ENCODE assay signal across 8 mouse cellular contexts in the genomic region with DNA sequence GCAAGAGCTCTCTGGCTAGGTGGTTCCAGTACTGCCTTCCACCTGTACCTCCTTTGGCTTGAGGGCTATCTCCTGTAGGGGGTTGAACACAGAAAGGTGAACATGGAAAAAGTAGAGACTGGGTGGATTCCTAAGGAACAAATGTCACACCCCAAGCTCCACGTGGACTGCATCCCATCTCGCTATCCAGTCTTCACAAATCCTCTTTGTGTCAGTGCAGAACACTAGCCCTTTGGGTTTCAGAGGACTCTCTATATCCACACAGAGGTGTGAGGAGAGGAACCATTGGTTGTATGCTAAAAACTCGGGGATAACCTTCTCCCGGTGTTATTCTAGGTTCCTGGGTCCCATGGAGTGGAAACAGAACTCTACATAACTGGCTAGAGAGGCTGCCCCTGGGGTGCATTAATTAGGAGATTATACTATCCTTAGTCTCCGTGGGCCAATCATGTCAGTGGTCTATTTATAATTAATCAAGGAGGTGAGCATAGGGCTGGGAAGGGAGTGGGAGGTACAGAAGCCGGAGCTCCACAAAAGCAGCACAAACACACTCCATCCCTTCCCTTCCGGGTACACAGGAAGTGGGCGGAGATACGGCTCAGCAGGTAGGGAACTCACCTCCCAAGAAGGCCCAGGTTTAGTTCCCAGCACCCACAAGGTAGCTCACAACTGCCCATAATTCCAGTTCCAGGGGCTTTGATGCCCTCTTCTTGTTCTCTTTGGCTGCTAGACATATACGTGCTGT. TPM values are rescaled to one million over a fixed set of nuclear protein-coding genes. Genes with fewer than 3 reads are reported as not detected.
DNase-seq lines count a peak whose midpoint lies in the region; ATAC-seq and TF ChIP-seq lines count a peak whose summit lies in the region.

No protein-coding gene starts in this region.

- peak overlapping the region; percentile 51 for H3K4me2 ChIP-seq in limb, embryonic 15.5 days
- peak overlapping the region; percentile 53 for H3K4me2 ChIP-seq in stomach, postnatal 0 days (replicated peaks; ENCODE audit: low read depth)

- H3K9ac ChIP-seq in limb, embryonic 15.5 days = no peak overlapping the region
- H3K9ac ChIP-seq in stomach, postnatal 0 days (ENCODE audit: low read length) = 0 out of 2 replicates have a peak overlapping the region, but pooled peaks have one; percentile 45

- H3K4me3 ChIP-seq in cerebellum, adult 2 months (replicated peaks; ENCODE audit: insufficient read depth, low read depth, low read length) = no peak overlapping the region
- no peak overlapping the region for H3K4me3 ChIP-seq in limb, embryonic 15.5 days
- no peak overlapping the region for H3K4me3 ChIP-seq in stomach, postnatal 0 days (ENCODE audit: low read depth, low read length)

- DNase-seq in cerebellum, adult 2 months = no peak
- no peak for DNase-seq in cerebellum, adult 11 months
- peak; percentile 16 for DNase-seq in retina, postnatal 1 day
- DNase-seq in retina, embryonic 14.5 days (ENCODE audit: low spot score) = no peak
- DNase-seq in stomach, postnatal 0 days (ENCODE audit: low spot score) = no peak
- DNase-seq in spleen, adult 18-20 months = no peak
- DNase-seq in urinary bladder, postnatal 10 days (ENCODE audit: low spot score) = no peak

- no peak for TF ChIP-seq POLR2A in cerebellum, adult 2 months (IDR thresholded peaks at IDR 0.05; ENCODE audit: borderline replicate concordance, insufficient read depth, low read length)

- ATAC-seq in limb, embryonic 15.5 days (ENCODE audit: insufficient number of reproducible peaks, low FRiP score, low TSS enrichment, low read depth) = no peak
- ATAC-seq in stomach, postnatal 0 days (ENCODE audit: low FRiP score, low TSS enrichment) = no peak; the same call in 1 of the 2 replicates

- 54% methylated on average over 10 of the region's 10 CpGs for WGBS in cerebellum, adult 2 months
- WGBS in limb, embryonic 15.5 days = 55% methylated on average over 10 of the region's 10 CpGs
- WGBS in stomach, postnatal 0 days = 48% methylated on average over 10 of the region's 10 CpGs

- no peak for TF ChIP-seq EP300 in stomach, postnatal 0 days (optimal IDR thresholded peaks at IDR 0.05)

- H3K4me1 ChIP-seq in cerebellum, adult 2 months (ENCODE audit: control insufficient read depth, insufficient read depth, low read length) = peaks cover 13% of the 10 kb centered on the region
- H3K4me1 ChIP-seq in limb, embryonic 15.5 days = peaks cover 33% of the 10 kb centered on the region
- H3K4me1 ChIP-seq in stomach, postnatal 0 days (replicated peaks; ENCODE audit: control insufficient read depth, insufficient read depth) = peaks cover 2% of the 10 kb centered on the region; the same call in 1 of the 2 replicates

- peak overlapping the region; percentile 80 for H3K27ac ChIP-seq in cerebellum, adult 2 months (ENCODE audit: insufficient read depth, low read length)
- peak overlapping the region; percentile 95 for H3K27ac ChIP-seq in limb, embryonic 15.5 days
- peak overlapping the region; percentile 92 for H3K27ac ChIP-seq in stomach, postnatal 0 days (replicated peaks)

- no peak for TF ChIP-seq CTCF in cerebellum, adult 2 months (IDR thresholded peaks at IDR 0.05; ENCODE audit: borderline replicate concordance, insufficient read depth, low read depth, low read length)
- no peak for TF ChIP-seq CTCF in stomach, postnatal 0 days (IDR thresholded peaks at IDR 0.05; ENCODE audit: low read depth)

- H3K27me3 ChIP-seq in cerebellum, adult 2 months (ENCODE audit: control insufficient read depth, insufficient read depth, low read length) = no peaks in the 10 kb centered on the region
- H3K27me3 ChIP-seq in limb, embryonic 15.5 days = no peaks in the 10 kb centered on the region
- no peaks in the 10 kb centered on the region for H3K27me3 ChIP-seq in stomach, postnatal 0 days (ENCODE audit: control insufficient read depth, insufficient read depth, low read length)

- H3K36me3 ChIP-seq in limb, embryonic 15.5 days = no peaks in the 10 kb centered on the region
- H3K36me3 ChIP-seq in stomach, postnatal 0 days (ENCODE audit: control insufficient read depth, insufficient read depth, low read length) = no peaks in the 10 kb centered on the region

- no peaks in the 10 kb centered on the region for H3K9me3 ChIP-seq in limb, embryonic 15.5 days
- no peaks in the 10 kb centered on the region for H3K9me3 ChIP-seq in stomach, postnatal 0 days (ENCODE audit: control insufficient read depth, low read length)

RNA-seq across cellular contexts. Expression of gene Chd4, which starts 5.3 kb away (rescaled TPM):
- 110 and 112 TPM in 2 replicates for polyA plus RNA-seq in cerebellum, adult 2 months (2012; rRNA removed)
- 66.7 TPM in 2 replicates for polyA plus RNA-seq in limb, embryonic 15.5 days (2015; fragmentation: Nextera tagmentation; extraction: Ambion mirVana)
- polyA plus RNA-seq in stomach, postnatal 0 days (2015; fragmentation: Nextera tagmentation; extraction: Ambion mirVana) = 28.1 and 36.6 TPM in 2 replicates

RNA-seq across cellular contexts. Expression of gene Lpar5, which starts 22.8 kb away (rescaled TPM):
- polyA plus RNA-seq in cerebellum, adult 2 months (2012; rRNA removed) = 0.57 and 0.84 TPM in 2 replicates
- polyA plus RNA-seq in limb, embryonic 15.5 days (2015; fragmentation: Nextera tagmentation; extraction: Ambion mirVana) = 6.5 and 6.6 TPM in 2 replicates
- polyA plus RNA-seq in stomach, postnatal 0 days (2015; fragmentation: Nextera tagmentation; extraction: Ambion mirVana) = 6.4 and 7.0 TPM in 2 replicates

RNA-seq across cellular contexts. Expression of gene Acrbp, which starts 41.0 kb away (rescaled TPM):
- 23.7 and 24.8 TPM in 2 replicates for polyA plus RNA-seq in cerebellum, adult 2 months (2012; rRNA removed)
- polyA plus RNA-seq in limb, embryonic 15.5 days (2015; fragmentation: Nextera tagmentation; extraction: Ambion mirVana) = 9.9 and 12.4 TPM in 2 replicates
- polyA plus RNA-seq in stomach, postnatal 0 days (2015; fragmentation: Nextera tagmentation; extraction: Ambion mirVana) = 2.5 and 2.6 TPM in 2 replicates

RNA-seq across cellular contexts. Expression of gene Nop2, which starts 41.2 kb away (rescaled TPM):
- 24.5 and 24.9 TPM in 2 replicates for polyA plus RNA-seq in cerebellum, adult 2 months (2012; rRNA removed)
- 54.4 and 58.0 TPM in 2 replicates for polyA plus RNA-seq in limb, embryonic 15.5 days (2015; fragmentation: Nextera tagmentation; extraction: Ambion mirVana)
- polyA plus RNA-seq in stomach, postnatal 0 days (2015; fragmentation: Nextera tagmentation; extraction: Ambion mirVana) = 25.0 and 26.6 TPM in 2 replicates

RNA-seq across cellular contexts. Expression of gene Ing4, which starts 51.0 kb away (rescaled TPM):
- polyA plus RNA-seq in cerebellum, adult 2 months (2012; rRNA removed) = 75.7 and 80.2 TPM in 2 replicates
- 141 and 146 TPM in 2 replicates for polyA plus RNA-seq in limb, embryonic 15.5 days (2015; fragmentation: Nextera tagmentation; extraction: Ambion mirVana)
- 72.5 and 77.4 TPM in 2 replicates for polyA plus RNA-seq in stomach, postnatal 0 days (2015; fragmentation: Nextera tagmentation; extraction: Ambion mirVana)
